Mouse (Mus musculus): ENCODE measurements around the gene Usp22.
"Not testable (repeated sequence)": the region's sequence is repeated elsewhere in the genome, so short reads cannot be mapped to it uniquely, and the experiment has no call there.

Usp22 gene

GRCm38 (mm10) chr11:61190776-61191175 lies 15.9 kb upstream of the Usp22 start:
- in situ Hi-C loops (cut with MseI, MboI): no loop called here

DNA sequence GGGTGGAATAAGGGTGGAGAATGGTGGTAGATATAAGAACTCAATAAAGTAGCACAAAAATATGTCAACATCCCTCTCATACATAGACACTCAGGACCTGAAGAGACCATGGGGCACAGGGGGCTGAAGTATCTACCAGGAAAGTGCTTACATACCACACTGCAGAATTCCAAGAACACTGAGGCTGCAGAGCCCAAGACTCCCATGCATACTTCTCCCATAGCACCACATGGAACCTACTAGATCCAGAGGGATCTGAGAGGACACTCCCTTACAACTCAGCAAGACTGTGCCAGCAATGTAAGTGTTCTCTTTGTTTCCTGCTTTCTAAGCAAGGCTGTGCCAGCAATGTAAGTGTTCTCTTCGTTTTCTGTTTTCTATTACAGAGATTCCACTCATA lies 9.0 kb upstream of the Usp22 start:
- in situ Hi-C loops (cut with MseI, MboI): no loop called here

GRCm38 (mm10) chr11:61181624-61182023 lies 6.8 kb upstream of the Usp22 start:
- in situ Hi-C loops (cut with MseI, MboI): no loop called here

DNA sequence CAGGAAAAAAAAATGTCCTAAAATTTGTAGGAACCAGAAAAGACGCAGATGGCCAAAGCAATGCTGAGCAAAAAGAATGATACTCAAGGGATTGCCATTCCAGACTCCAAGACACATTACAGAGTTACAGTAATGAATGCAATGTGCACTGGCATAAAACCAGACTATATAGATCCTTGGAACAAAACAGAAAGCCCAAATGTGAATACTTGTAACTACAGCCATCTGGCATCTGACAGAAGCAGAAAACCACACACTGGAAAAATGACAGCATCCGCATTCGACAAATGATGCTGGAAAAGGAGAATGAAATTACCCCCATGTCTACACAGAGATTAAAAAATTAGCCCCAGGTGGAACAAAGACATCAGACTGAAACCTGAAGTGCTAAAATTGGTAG lies 5.5 kb upstream of the Usp22 start:
- in situ Hi-C loops (cut with MseI, MboI): no loop called here

- in situ Hi-C loops (cut with MseI, MboI): no loop called here
Observed at GRCm38 (mm10) chr11:61176321-61176720, 1.5 kb upstream of the Usp22 start.

- in situ Hi-C loops (cut with MseI, MboI): no loop called here
Observed at GRCm38 (mm10) chr11:61175778-61176177, 923 bp upstream of the Usp22 start.

- in situ Hi-C loops (cut with MseI, MboI): no loop called here
Observed at GRCm38 (mm10) chr11:61174291-61174820, 499 bp downstream of the Usp22 start.

DNA sequence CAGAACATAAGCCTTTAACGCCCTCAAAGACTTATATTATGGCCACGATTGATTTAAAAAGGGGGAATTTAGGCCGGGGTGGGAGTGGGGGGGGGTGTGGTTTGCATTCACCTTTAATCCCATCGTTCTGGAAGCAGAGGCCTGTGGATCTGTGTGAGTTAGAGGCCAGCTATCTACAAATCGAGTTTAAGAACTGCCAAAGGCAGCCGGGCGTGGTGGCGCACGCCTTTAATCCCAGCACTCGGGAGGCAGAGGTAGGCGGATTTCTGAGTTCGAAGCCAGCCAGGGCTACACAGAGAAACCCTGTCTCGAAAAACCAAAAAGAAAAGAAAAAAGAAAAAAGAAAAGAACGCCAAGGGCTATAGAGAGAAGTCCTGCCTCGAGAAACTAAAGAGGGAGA lies 1.4 kb downstream of the Usp22 start:
- in situ Hi-C loops (cut with MseI, MboI): not testable (repeated sequence)

DNA sequence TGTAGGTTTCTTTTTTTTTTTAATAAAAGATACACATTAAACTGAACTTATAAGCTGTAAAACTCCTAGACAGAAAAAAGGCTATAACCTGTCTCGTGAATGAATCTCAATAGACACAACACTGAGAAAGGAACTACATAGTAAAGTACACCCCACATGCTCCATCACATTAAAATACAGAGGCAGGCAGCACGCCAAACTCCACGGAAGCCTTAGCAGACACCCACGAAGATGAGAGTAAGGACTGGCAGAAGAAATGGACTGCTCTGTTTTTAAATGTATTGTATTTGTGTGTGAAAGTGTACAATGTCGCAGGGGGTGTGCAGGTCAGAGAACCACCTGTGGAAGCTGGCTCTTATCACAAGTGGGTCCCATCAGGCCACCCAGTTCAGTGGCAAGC lies 4.7 kb downstream of the Usp22 start:
- in situ Hi-C loops (cut with MseI, MboI): no loop called here

DNA sequence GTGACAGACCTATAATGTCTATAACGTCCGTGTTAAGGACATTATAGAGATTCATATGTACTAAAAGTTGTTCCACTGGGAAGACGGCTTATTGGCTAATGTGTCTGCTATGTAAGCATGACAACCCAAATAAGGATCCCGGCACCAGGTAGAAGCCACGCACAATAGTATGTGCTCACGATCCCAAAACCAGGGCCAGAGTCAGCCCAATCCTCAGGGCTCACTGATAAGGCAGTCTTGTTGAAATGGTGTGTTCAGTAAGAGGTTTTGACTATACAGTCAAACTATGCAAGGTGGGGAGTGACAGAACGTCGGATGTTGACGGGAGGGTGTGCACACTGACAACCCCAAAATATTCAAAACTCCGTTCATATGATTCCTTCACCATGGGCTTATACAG lies 10.0 kb downstream of the Usp22 start:
- in situ Hi-C loops (cut with MseI, MboI): no loop called here

GRCm38 (mm10) chr11:61164366-61164765 lies 10.5 kb downstream of the Usp22 start:
- in situ Hi-C loops (cut with MseI, MboI): no loop called here

DNA sequence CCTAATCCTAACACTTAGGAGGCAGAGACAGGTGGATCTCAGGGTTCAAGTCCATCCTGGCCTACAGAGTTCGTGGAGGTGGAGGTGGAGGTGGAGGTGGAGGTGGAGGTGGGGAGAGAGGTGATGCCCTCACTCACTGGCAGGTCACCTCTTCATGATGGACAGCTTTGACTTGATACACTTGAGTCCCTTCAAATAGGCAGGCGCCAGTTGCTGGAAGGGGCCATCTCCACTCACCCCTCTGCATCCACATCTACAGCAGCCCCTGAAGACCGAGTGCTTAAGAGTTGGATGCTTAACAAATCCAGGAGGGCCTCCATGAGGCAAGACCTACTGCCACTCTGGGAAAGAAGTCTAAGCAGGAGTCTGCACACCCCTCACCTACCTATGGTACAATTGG lies 11.5 kb downstream of the Usp22 start:
- in situ Hi-C loops (cut with MseI, MboI): no loop called here

DNA sequence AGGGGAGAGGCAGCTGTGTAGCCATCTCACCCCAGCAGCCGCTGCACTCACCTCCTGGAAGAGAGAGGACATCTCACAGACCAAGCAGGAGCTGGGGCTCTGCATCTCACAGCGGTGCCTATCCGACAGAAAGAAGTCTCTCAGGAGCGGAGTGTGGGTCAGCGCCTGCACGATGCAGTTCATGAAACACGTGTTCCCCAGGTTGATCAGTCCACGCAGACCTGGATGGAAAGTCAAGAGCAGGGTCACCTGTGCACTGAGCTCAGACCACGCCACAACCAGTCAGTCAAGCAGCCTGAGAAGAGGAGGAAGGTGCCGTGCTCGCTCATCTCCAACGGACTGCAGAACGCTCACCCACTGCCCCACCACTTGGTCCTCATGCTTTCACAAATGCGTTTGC lies 12.1 kb downstream of the Usp22 start:
- in situ Hi-C loops (cut with MseI, MboI): no loop called here

DNA sequence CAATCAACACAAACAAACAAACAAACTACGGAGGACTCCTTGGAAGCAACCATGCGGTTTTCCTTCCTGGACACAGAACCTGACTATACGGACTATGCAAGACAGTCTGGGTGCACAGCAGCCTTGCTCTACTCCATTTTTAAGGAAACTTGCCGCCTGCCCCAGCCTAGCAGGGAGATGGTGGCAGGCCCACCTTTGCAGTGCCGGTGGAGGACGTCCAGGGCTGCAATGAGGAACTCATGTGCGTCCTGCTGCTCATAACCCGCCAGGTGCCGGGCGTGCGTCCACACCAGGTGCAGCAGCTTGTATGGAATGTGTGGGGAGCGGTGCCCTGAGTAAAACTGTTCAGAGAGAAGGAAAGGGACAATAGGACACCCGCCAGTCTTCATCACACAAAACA lies 13.7 kb downstream of the Usp22 start:
- in situ Hi-C loops (cut with MseI, MboI): no loop called here

GRCm38 (mm10) chr11:61159796-61160732 lies 14.8 kb downstream of the Usp22 start:
- in situ Hi-C loops (cut with MseI, MboI): no loop called here

DNA sequence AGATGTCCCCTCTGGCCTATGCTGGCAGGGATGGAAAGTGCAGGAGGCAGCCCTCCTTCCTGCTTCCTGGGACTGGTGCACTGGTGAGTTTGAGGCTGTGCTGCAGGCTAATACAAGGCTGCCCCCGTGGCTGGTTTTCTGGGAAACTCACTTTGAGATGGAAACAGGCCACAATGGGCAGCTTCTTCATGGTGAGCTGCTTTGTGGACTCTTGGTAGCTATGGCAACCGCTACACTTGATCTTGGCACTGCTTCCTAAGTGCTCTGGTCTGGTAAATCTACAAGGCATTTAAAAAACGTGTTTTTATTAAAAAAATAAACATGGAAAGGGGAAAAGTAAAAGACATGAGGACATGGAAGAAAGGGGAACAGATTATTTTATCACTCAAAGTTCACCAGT lies 16.7 kb downstream of the Usp22 start:
- in situ Hi-C loops (cut with MseI, MboI): no loop called here

DNA sequence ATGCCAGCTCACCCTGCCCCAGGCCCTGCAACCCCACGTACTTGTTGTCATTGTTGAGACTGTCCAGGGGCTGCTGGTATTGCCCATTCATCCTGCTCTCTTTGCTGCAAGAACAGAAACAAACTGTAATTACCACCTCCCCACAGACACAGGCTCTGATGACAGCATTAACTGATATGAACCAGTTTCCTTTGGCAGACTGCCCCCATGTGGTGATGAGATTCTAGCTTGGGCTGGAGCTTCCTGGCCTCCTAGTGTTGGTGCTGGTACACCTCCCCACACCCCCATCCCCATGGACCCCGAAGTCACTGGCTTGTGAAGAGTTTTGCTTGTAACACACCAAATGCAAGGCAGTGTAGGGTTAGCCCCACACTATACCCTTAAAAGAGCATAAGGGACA lies 19.1 kb downstream of the Usp22 start:
- in situ Hi-C loops (cut with MseI, MboI): no loop called here

- in situ Hi-C loops (cut with MseI, MboI): no loop called here
Observed at GRCm38 (mm10) chr11:61150233-61151001, 24.4 kb downstream of the Usp22 start.

GRCm38 (mm10) chr11:61147300-61147683 lies 27.6 kb downstream of the Usp22 start:
- in situ Hi-C loops (cut with MseI, MboI): no loop called here

GRCm38 (mm10) chr11:61146645-61147299 lies 28.1 kb downstream of the Usp22 start:
- in situ Hi-C loops (cut with MseI, MboI): no loop called here

GRCm38 (mm10) chr11:61145551-61145950 lies 29.3 kb downstream of the Usp22 start:
- in situ Hi-C loops (cut with MseI, MboI): no loop called here

Measured in mouse trophoblast stem cell (cell line).